7 mouse cellular contexts compared by ENCODE assay signal in genomic region chr1:21052608-21053007, GRCm38 (mm10). TPM values are rescaled to one million over a fixed set of nuclear protein-coding genes. Genes with fewer than 3 reads are reported as not detected.
DNase-seq lines count a peak whose midpoint lies in the region; ATAC-seq lines count a peak whose summit lies in the region.

No protein-coding gene starts in this region.

- H3K4me1 ChIP-seq in forebrain, embryonic 12.5 days = peaks cover 21% of the 10 kb centered on the region

- no peaks in the 10 kb centered on the region for H3K36me3 ChIP-seq in forebrain, embryonic 12.5 days (replicated peaks)

- intact Hi-C loops in left cerebral cortex, postnatal 4 days (cut with DNase I) = no loop called here
- intact Hi-C loops in left cerebral cortex, postnatal 36 days (cut with DNase I) = no loop called here

- H3K9ac ChIP-seq in forebrain, embryonic 12.5 days = no peak overlapping the region

- peak overlapping the region; percentile 53 for H3K27ac ChIP-seq in forebrain, embryonic 12.5 days

- H3K4me2 ChIP-seq in forebrain, embryonic 12.5 days = no peak overlapping the region

- H3K9me3 ChIP-seq in forebrain, embryonic 12.5 days = no peaks in the 10 kb centered on the region

- WGBS in forebrain, embryonic 12.5 days = 52% methylated on average over 5 of the region's 5 CpGs

- peak; percentile 52 for DNase-seq in left cerebral cortex, postnatal 4 days
- no peak for DNase-seq in left cerebral cortex, postnatal 36 days (ENCODE audit: low spot score in 2 of 2)
- peak; percentile 23 for DNase-seq in adipocyte (ENCODE audit: low spot score)
- DNase-seq in lung, postnatal 4 days = peak; percentile 51 to 73
- no peak for DNase-seq in cerebellum, adult 9-11 months
- DNase-seq in cerebellum, adult 8-10 months = no peak

- no peak overlapping the region for H3K4me3 ChIP-seq in forebrain, embryonic 12.5 days (replicated peaks)

- no peaks in the 10 kb centered on the region for H3K27me3 ChIP-seq in forebrain, embryonic 12.5 days

- ATAC-seq in forebrain, embryonic 12.5 days (ENCODE audit: low FRiP score) = peak; percentile 55

RNA-seq across cellular contexts. Expression of gene Tram2, which starts 26.4 kb away (rescaled TPM):
- 1 to 10 TPM; 4.2 to 4.9 TPM for total RNA-seq in left cerebral cortex, postnatal 4 days (2021)
- total RNA-seq in left cerebral cortex, postnatal 36 days (2021) = 1 to 10 TPM in 1 of 2 experiments, under 1 TPM in 1; 0.81 to 1.3 TPM
- polyA plus RNA-seq in forebrain, embryonic 12.5 days (2016; fragmentation: Nextera tagmentation; extraction: Ambion mirVana) = 3.5 and 4.1 TPM in 2 replicates

Comparison
In these comparisons a context has a peak if more than half of its experiments do, and no peak if none do; other contexts are left out.
1. DNase-seq: peak in left cerebral cortex, postnatal 4 days (single experiment), adipocyte (single experiment) and lung, postnatal 4 days (2 of 2); none in left cerebral cortex, postnatal 36 days (0 of 2), cerebellum, adult 9-11 months (single experiment) and cerebellum, adult 8-10 months (single experiment).